Mouse (Mus musculus) kidney, adult 2 months (tissue): ENCODE data around the gene Calm2.

Experiments used
- CTCF ChIP-seq: fragments of 200-500 bp; conservative IDR thresholded peaks from 2 replicates; pipeline ENCODE4 v1.5.1; 2011; ENCODE audit warnings: low read depth, mild to moderate bottlenecking, control low read depth, low read length, moderate library complexity, mixed read lengths; ENCODE audit not compliant: insufficient read depth, insufficient read length
- POLR2A ChIP-seq: fragments of 200-500 bp; IDR thresholded peaks from one replicate; pipeline ENCODE4 v1.6.1; 2011; ENCODE audit warnings: low read depth, low read length, control low read depth

- no peak for TF ChIP-seq CTCF
- no peak for TF ChIP-seq POLR2A
These were observed 14.1 kb upstream of the Calm2 start for GRCm38 (mm10) chr17:87460669-87461498.
